Mouse (Mus musculus): ENCODE measurements around the gene Scamp5.

Scamp5 gene

DNA sequence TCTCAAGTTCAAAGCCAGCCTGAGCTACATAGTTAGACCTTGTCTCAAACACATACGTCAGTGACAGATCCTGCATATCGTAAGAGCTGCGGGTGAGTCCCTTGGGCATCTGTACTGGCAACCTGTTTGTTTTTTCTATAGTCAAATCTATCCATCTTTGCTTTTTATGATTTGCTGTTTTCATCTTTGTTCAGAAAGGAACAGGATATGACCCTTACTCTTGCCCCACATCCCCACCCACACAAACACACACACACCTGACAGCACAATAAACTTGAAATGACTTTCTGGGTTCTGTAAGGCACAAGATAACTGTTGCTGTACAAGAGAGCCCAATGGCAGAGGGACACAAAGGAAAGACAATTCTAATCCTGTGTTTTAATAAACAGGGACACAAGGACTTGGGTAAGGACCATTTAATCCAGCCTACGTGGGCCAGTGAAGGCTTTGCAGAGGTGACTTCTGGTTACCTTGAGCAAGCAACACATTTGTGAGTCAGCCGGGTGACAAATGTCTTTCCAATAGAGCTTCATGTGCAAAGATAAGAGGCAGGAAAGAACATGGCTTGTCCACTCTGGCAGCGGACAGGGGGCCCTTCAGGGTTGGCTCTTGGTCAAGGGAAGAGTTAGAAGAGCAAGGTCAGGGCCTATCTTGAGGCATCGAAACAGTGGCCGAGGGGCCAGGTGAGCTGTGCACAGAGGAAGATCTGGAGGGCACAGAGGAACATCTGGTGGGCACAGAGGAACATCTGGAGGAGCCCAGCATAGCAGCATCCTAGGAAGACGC is 60.5 kb downstream of the Scamp5 start:
- DNase-seq, result no peak

DNA sequence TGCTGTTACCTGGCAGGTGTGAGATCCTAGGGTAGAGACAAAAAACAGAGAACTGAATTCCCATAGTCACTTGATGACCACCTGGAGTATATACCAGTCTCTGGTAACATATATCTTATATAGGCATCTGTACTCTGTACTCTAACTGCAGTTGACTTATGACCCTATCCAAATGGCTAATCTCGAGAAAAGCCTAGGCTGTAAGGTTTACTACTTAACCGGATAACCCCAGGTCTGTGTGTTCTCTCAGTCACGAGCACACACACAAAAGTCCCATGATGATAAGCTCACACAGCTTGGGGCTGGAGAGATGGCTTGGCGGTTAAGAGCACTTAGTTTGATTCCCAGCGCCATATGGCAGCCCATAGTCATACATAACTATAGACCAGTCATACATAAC is 61.5 kb downstream of the Scamp5 start:
- no peak for DNase-seq

DNA sequence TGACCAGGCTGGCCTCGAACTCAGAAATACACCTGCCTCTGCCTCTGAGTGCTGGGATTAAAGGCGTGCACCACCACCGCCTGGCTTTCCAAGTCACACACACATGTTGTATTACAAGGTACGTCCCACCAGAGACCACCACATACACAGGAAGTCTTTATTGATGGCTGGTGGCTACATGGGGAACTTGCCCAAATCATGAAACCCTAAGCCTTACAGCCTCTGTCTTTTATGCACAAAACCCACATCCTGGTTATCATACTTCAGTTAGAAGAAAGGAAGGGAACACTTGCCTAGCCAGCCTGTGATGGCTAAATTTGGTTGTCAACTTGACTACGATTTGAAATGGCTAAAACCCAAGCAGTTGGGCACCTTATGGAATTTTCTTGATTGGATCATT is 63.8 kb downstream of the Scamp5 start:
- DNase-seq, result no peak

DNA sequence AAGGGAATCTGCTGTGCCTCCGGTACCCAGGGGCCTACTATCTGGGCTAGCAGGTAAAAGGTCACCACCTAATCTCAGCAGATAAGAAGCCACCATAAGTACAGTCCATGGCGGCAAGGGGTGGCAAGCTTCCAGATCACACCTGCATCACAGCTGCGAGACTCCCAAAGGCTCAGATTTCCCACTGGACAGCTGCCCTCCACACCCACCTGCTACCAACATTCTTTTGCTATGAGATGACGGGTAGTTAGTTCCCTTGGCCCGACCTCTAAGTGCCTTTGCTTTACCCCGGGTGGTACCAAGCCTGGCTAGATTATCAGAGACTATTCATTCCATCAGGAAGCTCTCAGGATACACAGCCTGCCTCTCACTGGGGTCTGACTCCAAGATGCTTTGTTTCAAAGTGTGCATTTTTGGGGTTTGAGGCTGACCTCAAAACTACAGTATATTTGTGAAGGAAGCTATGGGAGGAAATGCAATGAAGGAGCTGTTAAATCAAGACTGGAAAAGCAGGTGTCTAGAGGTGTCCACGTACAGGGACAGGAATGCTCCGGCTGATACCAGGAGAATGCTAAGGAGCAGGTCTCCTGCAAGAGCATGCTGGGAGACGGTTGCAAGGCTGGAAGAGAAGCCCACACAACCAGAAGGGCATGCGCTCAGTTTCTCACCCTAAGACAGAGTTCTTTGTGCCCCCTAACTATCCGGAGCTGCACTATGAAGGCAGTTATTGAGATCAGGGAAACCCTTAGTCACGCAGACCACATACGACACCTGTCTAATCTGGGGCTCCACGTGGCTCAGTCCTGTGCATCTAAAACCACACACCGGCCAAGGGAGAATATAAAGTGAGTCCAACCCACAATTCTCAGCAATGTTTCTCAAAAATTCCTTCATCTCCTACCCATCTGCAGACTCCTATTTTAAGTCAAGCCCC is 65.3 kb downstream of the Scamp5 start:
- DNase-seq, result no peak

DNA sequence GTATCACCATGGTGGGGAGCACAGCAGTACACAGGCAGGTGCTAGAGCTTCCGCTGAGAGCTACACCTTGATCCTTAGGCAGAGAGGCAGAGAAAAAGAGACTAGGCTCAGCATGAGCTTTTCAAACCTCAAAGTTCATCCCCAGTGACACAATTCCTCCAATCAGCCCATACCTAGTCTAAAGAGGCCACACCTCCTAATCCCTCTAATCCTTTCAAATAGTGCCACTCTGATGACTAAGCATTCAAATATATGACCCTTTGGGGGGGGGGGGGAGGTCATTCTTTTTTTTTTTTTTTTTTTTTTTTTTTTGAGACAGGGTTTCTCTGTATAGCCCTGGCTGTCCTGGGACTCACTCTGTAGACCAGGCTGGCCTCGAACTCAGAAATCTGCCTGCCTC is 69.1 kb downstream of the Scamp5 start:
- DNase-seq, result no peak

DNA sequence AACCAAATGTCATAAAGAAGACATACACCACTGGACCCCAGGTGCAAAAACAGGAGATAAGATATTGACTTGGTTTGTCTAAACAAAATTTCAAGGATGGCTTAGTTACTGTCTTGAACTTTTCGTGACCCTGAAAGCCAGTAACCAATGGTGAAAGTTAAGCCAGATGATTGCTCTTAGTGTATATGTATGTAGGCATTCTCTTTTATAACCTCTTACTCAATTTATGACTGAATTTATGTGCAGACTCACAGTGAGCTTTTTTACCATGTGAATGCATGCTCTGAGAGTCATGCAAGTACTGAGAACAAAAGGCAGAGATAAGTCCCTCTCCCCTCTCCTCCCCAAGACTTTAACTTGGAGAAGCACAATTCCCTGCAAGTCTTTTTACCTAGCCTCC is 75.0 kb downstream of the Scamp5 start:
- DNase-seq, result no peak

All from kidney, adult 8-10 months (tissue).